Mouse (Mus musculus): ENCODE results near the gene Gm28551.
"Not testable (repeated sequence)": the region's sequence is repeated elsewhere in the genome, so short reads cannot be mapped to it uniquely, and the experiment has no call there.

Gm28551 gene

GRCm38 (mm10) chr1:53352327-53353261 is at the start of gene Gm28551, which contains the start of the genes Asdurf and Asnsd1:
Gene Gm28551, minus strand, starts transcription at chr1:53352667.
Gene Asdurf, minus strand, starts transcription at chr1:53352619.
Gene Asnsd1, minus strand, starts transcription at chr1:53352752.
- Histone ChIP-seq H3K4me3 (replicated peaks; ENCODE audit: low read length) (peak within 1 kb of the TSS; percentile 95), H3K9me3 (ENCODE audit: low read length) (peaks cover 5% of the 10 kb centered on the region; the same call in 1 of the 2 replicates), H3K36me3 (ENCODE audit: insufficient read depth, low read length) (peaks cover 22% of the 10 kb centered on the region), H3K27me3 (ENCODE audit: insufficient read depth, low read length) (no peaks in the 10 kb centered on the region), H3K4me1 (replicated peaks; ENCODE audit: low read depth, low read length) (peaks cover 9% of the 10 kb centered on the region)
- TF ChIP-seq NANOG (IDR thresholded peaks at IDR 0.05; ENCODE audit: borderline replicate concordance, low read length) (no peak), POU5F1 (IDR thresholded peaks at IDR 0.05; ENCODE audit: borderline replicate concordance, low read length) (no peak), CTCF (conservative IDR thresholded peaks at IDR 0.05; ENCODE audit: low read length) (no peak)

GRCm38 (mm10) chr1:53393936-53394760 is 41.7 kb upstream of the Gm28551 start:
- not testable (repeated sequence) for H3K4me3 ChIP-seq (replicated peaks; ENCODE audit: low read length); H3K36me3 ChIP-seq (ENCODE audit: insufficient read depth, low read length); H3K27me3 ChIP-seq (ENCODE audit: insufficient read depth, low read length); H3K4me1 ChIP-seq (replicated peaks; ENCODE audit: low read depth, low read length)
- H3K9me3 ChIP-seq (ENCODE audit: low read length): peaks cover 35% of the 10 kb centered on the region
- TF ChIP-seq NANOG (IDR thresholded peaks at IDR 0.05; ENCODE audit: borderline replicate concordance, low read length): 0 out of 2 replicates have a peak, but pooled peaks have one; percentile 16

GRCm38 (mm10) chr1:53388762-53389161 is 36.3 kb upstream of the Gm28551 start:
- TF ChIP-seq POU5F1 (IDR thresholded peaks at IDR 0.05; ENCODE audit: borderline replicate concordance, low read length) (no peak), NANOG (IDR thresholded peaks at IDR 0.05; ENCODE audit: borderline replicate concordance, low read length) (no peak), CTCF (conservative IDR thresholded peaks at IDR 0.05; ENCODE audit: low read length) (no peak)
- H3K36me3 ChIP-seq (ENCODE audit: insufficient read depth, low read length): no peaks in the 10 kb centered on the region
- peaks cover 67% of the 10 kb centered on the region for H3K9me3 ChIP-seq (ENCODE audit: low read length)
- H3K4me1 ChIP-seq (replicated peaks; ENCODE audit: low read depth, low read length): peaks cover 7% of the 10 kb centered on the region; the same call in 1 of the 2 replicates
- H3K27me3 ChIP-seq (ENCODE audit: insufficient read depth, low read length): no peaks in the 10 kb centered on the region
- H3K4me3 ChIP-seq (replicated peaks; ENCODE audit: low read length): no peak overlapping the region

- Histone ChIP-seq H3K9me3 (ENCODE audit: low read length) (peaks cover 33% of the 10 kb centered on the region), H3K27me3 (ENCODE audit: insufficient read depth, low read length) (no peaks in the 10 kb centered on the region), H3K4me3 (replicated peaks; ENCODE audit: low read length) (no peak overlapping the region), H3K36me3 (ENCODE audit: insufficient read depth, low read length) (no peaks in the 10 kb centered on the region), H3K4me1 (replicated peaks; ENCODE audit: low read depth, low read length) (0 out of 2 replicates have a peak, but pooled peaks cover 4% of the 10 kb centered on the region)
- TF ChIP-seq CTCF (conservative IDR thresholded peaks at IDR 0.05; ENCODE audit: low read length) (no peak), POU5F1 (IDR thresholded peaks at IDR 0.05; ENCODE audit: borderline replicate concordance, low read length) (no peak), NANOG (IDR thresholded peaks at IDR 0.05; ENCODE audit: borderline replicate concordance, low read length) (no peak)
Observed at GRCm38 (mm10) chr1:53384085-53384688, 31.7 kb upstream of the Gm28551 start.

GRCm38 (mm10) chr1:53377731-53378130 is 25.3 kb upstream of the Gm28551 start:
- H3K4me3 ChIP-seq (replicated peaks; ENCODE audit: low read length): no peak overlapping the region
- TF ChIP-seq CTCF (conservative IDR thresholded peaks at IDR 0.05; ENCODE audit: low read length): no peak
- no peak for TF ChIP-seq POU5F1 (IDR thresholded peaks at IDR 0.05; ENCODE audit: borderline replicate concordance, low read length)
- TF ChIP-seq NANOG (IDR thresholded peaks at IDR 0.05; ENCODE audit: borderline replicate concordance, low read length): no peak
- H3K4me1 ChIP-seq (replicated peaks; ENCODE audit: low read depth, low read length): no peaks in the 10 kb centered on the region
- no peaks in the 10 kb centered on the region for H3K36me3 ChIP-seq (ENCODE audit: insufficient read depth, low read length)
- H3K27me3 ChIP-seq (ENCODE audit: insufficient read depth, low read length): no peaks in the 10 kb centered on the region
- H3K9me3 ChIP-seq (ENCODE audit: low read length): peaks cover 35% of the 10 kb centered on the region

- H3K4me3 ChIP-seq (replicated peaks; ENCODE audit: low read length); H3K4me1 ChIP-seq (replicated peaks; ENCODE audit: low read depth, low read length); H3K27me3 ChIP-seq (ENCODE audit: insufficient read depth, low read length); H3K36me3 ChIP-seq (ENCODE audit: insufficient read depth, low read length): not testable (repeated sequence)
- H3K9me3 ChIP-seq (ENCODE audit: low read length): peaks cover 52% of the 10 kb centered on the region
Observed at GRCm38 (mm10) chr1:53375965-53376364, 23.5 kb upstream of the Gm28551 start.

- H3K36me3 ChIP-seq (ENCODE audit: insufficient read depth, low read length): no peaks in the 10 kb centered on the region
- H3K9me3 ChIP-seq (ENCODE audit: low read length): no peaks in the 10 kb centered on the region
- TF ChIP-seq CTCF (conservative IDR thresholded peaks at IDR 0.05; ENCODE audit: low read length) (no peak), POU5F1 (IDR thresholded peaks at IDR 0.05; ENCODE audit: borderline replicate concordance, low read length) (no peak), NANOG (IDR thresholded peaks at IDR 0.05; ENCODE audit: borderline replicate concordance, low read length) (no peak)
Observed at GRCm38 (mm10) chr1:53358988-53359387, 6.5 kb upstream of the Gm28551 start.

GRCm38 (mm10) chr1:53341071-53341470 is 11.4 kb downstream of the Gm28551 start:
- H3K4me3 ChIP-seq (replicated peaks; ENCODE audit: low read length): no peak overlapping the region
- H3K36me3 ChIP-seq (ENCODE audit: insufficient read depth, low read length): peaks cover 12% of the 10 kb centered on the region
- no peaks in the 10 kb centered on the region for H3K27me3 ChIP-seq (ENCODE audit: insufficient read depth, low read length)
- no peaks in the 10 kb centered on the region for H3K9me3 ChIP-seq (ENCODE audit: low read length)
- TF ChIP-seq POU5F1 (IDR thresholded peaks at IDR 0.05; ENCODE audit: borderline replicate concordance, low read length) (no peak), NANOG (IDR thresholded peaks at IDR 0.05; ENCODE audit: borderline replicate concordance, low read length) (no peak), CTCF (conservative IDR thresholded peaks at IDR 0.05; ENCODE audit: low read length) (no peak)
- H3K4me1 ChIP-seq (replicated peaks; ENCODE audit: low read depth, low read length): no peaks in the 10 kb centered on the region

More at GRCm38 (mm10) chr1:53358988-53359387, 6.5 kb upstream of the Gm28551 start:
- no peaks in the 10 kb centered on the region for H3K27me3 ChIP-seq (ENCODE audit: insufficient read depth, low read length)
- H3K4me1 ChIP-seq (replicated peaks; ENCODE audit: low read depth, low read length): no peaks in the 10 kb centered on the region
- H3K4me3 ChIP-seq (replicated peaks; ENCODE audit: low read length): no peak overlapping the region

GRCm38 (mm10) chr1:53337403-53337802 is 15.1 kb downstream of the Gm28551 start:
- not testable (repeated sequence) for H3K27me3 ChIP-seq (ENCODE audit: insufficient read depth, low read length); H3K36me3 ChIP-seq (ENCODE audit: insufficient read depth, low read length); H3K4me1 ChIP-seq (replicated peaks; ENCODE audit: low read depth, low read length); H3K4me3 ChIP-seq (replicated peaks; ENCODE audit: low read length)
- H3K9me3 ChIP-seq (ENCODE audit: low read length): peaks cover 16% of the 10 kb centered on the region

Measured in E14TG2a.4 (cell line).